Mouse (Mus musculus) heart, embryonic 16.5 days (tissue): ENCODE data around the gene Cenpi. TPM values are rescaled to one million over a fixed set of nuclear protein-coding genes. Genes with fewer than 3 reads are reported as not detected.

Experiments used
- ATAC-seq: fragments of 200-750 bp; cut with Nextera tagmentation; replicated peaks from 2 replicates; pipeline ENCODE4 v1.8.0; 2017; ENCODE audit warnings: moderate number of reproducible peaks; ENCODE audit not compliant: insufficient read depth, low FRiP score; ENCODE audit errors: extremely low read depth
- H3K27ac ChIP-seq: fragments of 300-500 bp; sonication (generic); 2 replicates; pipeline ENCODE4 v1.5.1; 2014; ENCODE audit warnings: mild to moderate bottlenecking, low read length, control low read depth, moderate library complexity
- H3K27me3 ChIP-seq: fragments of 300-500 bp; sonication (generic); 2 replicates; pipeline ENCODE4 v1.6.1; 2014; ENCODE audit warnings: low read length, mixed read lengths; ENCODE audit not compliant: control insufficient read depth, insufficient read depth
- H3K36me3 ChIP-seq: fragments of 300-500 bp; sonication (generic); 2 replicates; pipeline ENCODE4 v1.6.1; 2014; ENCODE audit not compliant: control insufficient read depth, insufficient read depth
- H3K4me1 ChIP-seq: fragments of 300-500 bp; sonication (generic); 2 replicates; pipeline ENCODE4 v1.6.1; 2014; ENCODE audit warnings: low read length, mixed read lengths; ENCODE audit not compliant: control insufficient read depth, insufficient read depth
- H3K4me2 ChIP-seq: fragments of 300-500 bp; sonication (generic); 2 replicates; pipeline ENCODE4 v1.6.1; 2014; ENCODE audit warnings: low read depth, mild to moderate bottlenecking, control low read depth, low read length
- H3K4me3 ChIP-seq: fragments of 300-500 bp; sonication (generic); 2 replicates; pipeline ENCODE4 v1.5.1; 2014; ENCODE audit warnings: mild to moderate bottlenecking, control low read depth, low read length
- H3K9ac ChIP-seq: fragments of 300-500 bp; sonication (generic); 2 replicates; pipeline ENCODE4 v1.6.1; 2014; ENCODE audit warnings: low read length, control low read depth
- H3K9me3 ChIP-seq: fragments of 300-500 bp; sonication (generic); replicated peaks from 2 replicates; pipeline ENCODE4 v1.6.1; 2016; ENCODE audit warnings: low read length; ENCODE audit not compliant: control insufficient read depth
- WGBS: fragments of 180-500 bp; shearing (Covaris S2); extraction: QIAGEN DNeasy Blood & Tissue Kit; methylation state at CpG from one replicate; pipeline ENCODE4 v1.1.7; 2014; 5-methylcytosine and 5-hydroxymethylcytosine counted together
- polyA plus RNA-seq: library from polyadenylated mRNA; unstranded; fragments of >200 nt; fragmentation: Nextera tagmentation; extraction: Ambion mirVana; gene quantifications from 2 replicates; pipeline ENCODE4 v1.2.1, GENCODE M21; 2015

The Cenpi gene
- polyA plus RNA-seq, 1 experiment from 2014 or later: 32.1 TPM

GRCm38 (mm10) chrX:134333280-134333679, 25.4 kb downstream of the Cenpi start:
- no peak overlapping the region for H3K9ac ChIP-seq
- H3K36me3 ChIP-seq: peaks cover 6% of the 10 kb centered on the region
- no peaks in the 10 kb centered on the region for H3K27me3 ChIP-seq
- ATAC-seq: no peak
- WGBS: 79% methylated on average over 2 of the region's 2 CpGs
- H3K4me3 ChIP-seq: no peak overlapping the region
- H3K4me1 ChIP-seq: no peaks in the 10 kb centered on the region
- no peaks in the 10 kb centered on the region for H3K9me3 ChIP-seq
- H3K4me2 ChIP-seq: no peak overlapping the region
- no peak overlapping the region for H3K27ac ChIP-seq

DNA sequence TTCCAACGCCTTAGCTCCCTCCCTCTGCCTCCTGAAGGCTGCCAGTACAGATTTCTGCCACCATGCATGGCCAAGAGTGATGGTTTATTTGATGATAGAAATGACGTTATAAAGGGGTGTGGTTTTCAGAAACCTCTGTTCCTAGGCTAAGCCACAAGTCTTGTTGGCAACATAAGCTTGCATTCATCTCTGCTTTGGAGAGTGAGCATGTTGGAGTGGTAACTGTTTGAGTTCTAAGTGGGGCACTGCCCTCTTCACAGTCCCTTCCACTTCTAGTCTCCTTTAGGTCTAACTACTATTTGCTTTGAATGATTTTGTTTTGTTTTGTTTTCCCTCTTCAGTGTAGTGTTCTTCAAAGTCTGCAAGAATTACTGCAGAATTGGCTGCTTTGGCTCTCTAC, 34.9 kb downstream of the Cenpi start:
- Histone ChIP-seq H3K4me3 (no peak overlapping the region), H3K4me1 (no peaks in the 10 kb centered on the region), H3K9me3 (no peaks in the 10 kb centered on the region), H3K36me3 (no peaks in the 10 kb centered on the region; the same call in 1 of the 2 replicates), H3K9ac (no peak overlapping the region), H3K27ac (no peak overlapping the region), H3K27me3 (no peaks in the 10 kb centered on the region), H3K4me2 (no peak overlapping the region)
- no peak for ATAC-seq
- 85% methylated on average over 2 of the region's 2 CpGs for WGBS

DNA sequence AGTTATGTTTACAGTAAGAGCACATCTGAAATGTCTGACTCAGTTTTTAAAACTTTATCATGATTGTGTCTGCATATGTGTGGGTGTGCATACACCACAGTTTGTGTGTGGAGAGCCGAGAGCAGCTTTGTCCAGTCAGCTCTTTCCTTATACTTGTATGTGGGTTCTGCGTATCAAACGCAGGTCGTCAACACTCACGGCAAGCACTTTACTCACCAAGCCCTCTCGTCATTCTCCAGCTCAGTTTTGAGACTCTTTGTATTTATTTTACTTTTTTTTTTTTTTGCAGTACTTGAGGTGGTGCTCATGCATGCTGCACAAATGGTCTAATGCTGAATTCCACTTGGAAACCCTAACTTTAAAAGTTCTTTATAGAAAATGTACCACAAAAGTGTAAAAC, 42.3 kb downstream of the Cenpi start:
- Histone ChIP-seq H3K27me3 (no peaks in the 10 kb centered on the region), H3K4me3 (no peak overlapping the region), H3K9ac (no peak overlapping the region), H3K4me2 (no peak overlapping the region), H3K36me3 (0 out of 2 replicates have a peak, but pooled peaks cover 2% of the 10 kb centered on the region), H3K27ac (no peak overlapping the region), H3K4me1 (no peaks in the 10 kb centered on the region), H3K9me3 (no peaks in the 10 kb centered on the region)
- WGBS: 86% methylated on average over 6 of the region's 6 CpGs
- no peak for ATAC-seq

DNA sequence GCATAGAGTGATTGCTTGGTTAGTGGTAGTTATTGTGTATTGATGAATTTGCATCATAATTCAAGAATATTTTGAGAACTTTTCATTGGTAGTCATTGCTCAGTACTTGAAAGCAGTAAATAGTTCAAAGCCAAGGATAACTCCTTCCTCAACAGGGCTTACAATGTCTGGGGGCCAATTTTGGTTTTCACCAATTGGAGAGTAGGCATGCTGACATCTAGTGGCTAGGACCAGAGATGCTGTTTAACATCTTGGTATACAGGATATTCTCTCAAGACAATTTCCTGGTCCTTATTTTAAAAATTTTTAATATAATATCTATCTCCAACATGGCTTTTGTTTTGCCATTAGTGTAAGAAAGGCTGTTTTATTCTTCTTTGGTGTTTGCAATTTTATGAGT, 46.0 kb downstream of the Cenpi start:
- ATAC-seq: no peak
- no peak overlapping the region for H3K4me2 ChIP-seq
- no peak overlapping the region for H3K9ac ChIP-seq
- no peak overlapping the region for H3K4me3 ChIP-seq
- no peaks in the 10 kb centered on the region for H3K27me3 ChIP-seq
- H3K27ac ChIP-seq: no peak overlapping the region
- no peaks in the 10 kb centered on the region for H3K4me1 ChIP-seq
- 0 out of 2 replicates have a peak, but pooled peaks cover 4% of the 10 kb centered on the region for H3K36me3 ChIP-seq
- H3K9me3 ChIP-seq: no peaks in the 10 kb centered on the region

DNA sequence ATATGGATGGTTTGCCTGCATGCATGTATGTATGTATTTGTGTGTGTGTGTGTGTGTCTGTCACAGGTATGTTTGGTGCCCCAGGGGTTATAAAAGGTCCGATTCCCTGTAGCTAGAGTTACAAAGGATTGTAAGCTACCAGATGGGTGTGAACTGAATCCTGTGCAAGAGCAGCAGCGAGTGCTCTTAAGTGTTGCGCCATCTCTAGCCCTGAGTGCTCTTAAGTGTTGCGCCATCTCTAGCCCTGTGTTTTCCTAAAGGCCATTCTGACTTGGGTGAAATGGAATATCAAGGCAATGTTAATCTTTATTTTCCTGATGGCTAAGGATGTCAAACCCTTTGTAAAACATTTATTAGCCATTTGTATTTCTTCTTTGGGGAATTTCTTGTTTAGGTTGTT, 51.5 kb downstream of the Cenpi start:
- no peak for ATAC-seq
- Histone ChIP-seq H3K4me3 (no peak overlapping the region), H3K36me3 (peaks cover 5% of the 10 kb centered on the region; the same call in 1 of the 2 replicates), H3K9me3 (no peaks in the 10 kb centered on the region), H3K27me3 (no peaks in the 10 kb centered on the region), H3K9ac (no peak overlapping the region), H3K4me1 (no peaks in the 10 kb centered on the region), H3K4me2 (no peak overlapping the region), H3K27ac (no peak overlapping the region)
- 71% methylated on average over 4 of the region's 4 CpGs for WGBS

DNA sequence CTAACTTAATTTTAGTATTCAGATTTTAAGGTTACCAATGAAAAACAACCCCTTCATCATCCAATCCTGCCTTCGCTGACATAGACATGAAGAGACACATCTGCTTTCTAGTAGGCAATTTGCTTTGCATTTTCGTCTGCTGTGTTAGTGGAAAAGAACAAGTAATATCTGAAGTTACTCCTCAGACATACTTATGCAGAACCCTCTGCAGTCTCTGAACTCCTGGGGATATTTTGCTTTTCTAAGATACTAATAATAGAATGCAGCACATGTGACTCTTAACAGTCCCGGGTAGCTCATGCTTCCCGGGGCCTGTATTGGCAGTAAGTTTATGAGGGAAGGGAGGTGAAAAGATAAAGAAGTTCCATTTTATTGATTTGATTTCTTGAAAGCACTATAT, 54.3 kb downstream of the Cenpi start:
- no peaks in the 10 kb centered on the region for H3K4me1 ChIP-seq
- peaks cover 5% of the 10 kb centered on the region; the same call in 1 of the 2 replicates for H3K36me3 ChIP-seq
- H3K9me3 ChIP-seq: no peaks in the 10 kb centered on the region
- H3K9ac ChIP-seq: no peak overlapping the region
- WGBS: 67% methylated on average over 4 of the region's 4 CpGs
- H3K27ac ChIP-seq: no peak overlapping the region; the same call in 1 of the 2 replicates
- H3K4me2 ChIP-seq: no peak overlapping the region
- no peak overlapping the region for H3K4me3 ChIP-seq
- no peaks in the 10 kb centered on the region for H3K27me3 ChIP-seq
- no peak for ATAC-seq

- no peak for ATAC-seq
- H3K36me3 ChIP-seq: peaks cover 3% of the 10 kb centered on the region; the same call in 1 of the 2 replicates
- no peaks in the 10 kb centered on the region for H3K9me3 ChIP-seq
- H3K27me3 ChIP-seq: no peaks in the 10 kb centered on the region
- H3K4me1 ChIP-seq: no peaks in the 10 kb centered on the region
- H3K9ac ChIP-seq: no peak overlapping the region
- H3K27ac ChIP-seq: no peak overlapping the region
- WGBS: 79% methylated on average over 1 of the region's 1 CpGs
- no peak overlapping the region for H3K4me3 ChIP-seq
- H3K4me2 ChIP-seq: no peak overlapping the region
Measured at GRCm38 (mm10) chrX:134365421-134365820, 57.5 kb downstream of the Cenpi start.

GRCm38 (mm10) chrX:134366547-134366946, 58.7 kb downstream of the Cenpi start:
- WGBS: 74% methylated on average over 3 of the region's 3 CpGs
- no peak overlapping the region for H3K4me3 ChIP-seq
- peaks cover 3% of the 10 kb centered on the region; the same call in 1 of the 2 replicates for H3K36me3 ChIP-seq
- no peaks in the 10 kb centered on the region for H3K4me1 ChIP-seq
- no peak overlapping the region for H3K4me2 ChIP-seq
- no peaks in the 10 kb centered on the region for H3K9me3 ChIP-seq
- H3K27me3 ChIP-seq: no peaks in the 10 kb centered on the region
- no peak overlapping the region for H3K27ac ChIP-seq
- H3K9ac ChIP-seq: no peak overlapping the region
- no peak for ATAC-seq

GRCm38 (mm10) chrX:134371279-134371678, 63.4 kb downstream of the Cenpi start:
- H3K36me3 ChIP-seq: no peaks in the 10 kb centered on the region
- no peaks in the 10 kb centered on the region for H3K4me1 ChIP-seq
- no peak overlapping the region for H3K27ac ChIP-seq
- H3K9ac ChIP-seq: no peak overlapping the region
- no peak for ATAC-seq
- 26% methylated on average over 2 of the region's 2 CpGs for WGBS
- H3K4me3 ChIP-seq: no peak overlapping the region
- no peak overlapping the region for H3K4me2 ChIP-seq
- no peaks in the 10 kb centered on the region for H3K9me3 ChIP-seq
- no peaks in the 10 kb centered on the region for H3K27me3 ChIP-seq

GRCm38 (mm10) chrX:134374190-134374589, 66.3 kb downstream of the Cenpi start:
- Histone ChIP-seq H3K27ac (no peak overlapping the region), H3K4me2 (no peak overlapping the region), H3K4me1 (no peaks in the 10 kb centered on the region), H3K9ac (no peak overlapping the region), H3K4me3 (no peak overlapping the region), H3K36me3 (no peaks in the 10 kb centered on the region), H3K27me3 (no peaks in the 10 kb centered on the region), H3K9me3 (no peaks in the 10 kb centered on the region)
- 69% methylated on average over 1 of the region's 1 CpGs for WGBS
- no peak for ATAC-seq
